Mouse (Mus musculus) MEL (cell line): ENCODE data around the gene Tmem178b.

Source experiments
- CHD1 ChIP-seq: IDR thresholded peaks from 2 replicates; pipeline ENCODE4 v1.6.1; 2012; ENCODE audit warnings: low read depth, mild to moderate bottlenecking, inconsistent platforms, low read length, improper control_type of control experiment
- CTCF ChIP-seq, 3 experiments: IDR thresholded peaks in 2 of 3; conservative IDR thresholded peaks in 1 of 3; 2 replicates each; pipeline ENCODE4 v1.5.1; 2011 to 2012; ENCODE audit warnings: low read length in 3 of 3, low read depth in 2 of 3, mild to moderate bottlenecking in 2 of 3, improper control_type of control experiment in 1 of 3, inconsistent platforms in 1 of 3, mixed read lengths in 1 of 3, moderate library complexity in 1 of 3; ENCODE audit not compliant: control insufficient read depth in 1 of 3, insufficient read depth in 1 of 3, poor library complexity in 1 of 3, severe bottlenecking in 1 of 3
- MAFK ChIP-seq: IDR thresholded peaks from 2 replicates; pipeline ENCODE4 v1.6.1; 2011; ENCODE audit warnings: low read depth, mild to moderate bottlenecking, low read length, improper control_type of control experiment, borderline replicate concordance
- MAX ChIP-seq: IDR thresholded peaks from 2 replicates; pipeline ENCODE4 v1.6.1; 2011; ENCODE audit warnings: low read length, improper control_type of control experiment
- NELFE ChIP-seq: IDR thresholded peaks from 2 replicates; pipeline ENCODE4 v1.6.1; 2011; ENCODE audit warnings: low read depth, low read length, improper control_type of control experiment
- POLR2A ChIP-seq, 2 experiments: IDR thresholded peaks; 2 replicates each; pipeline ENCODE4 v1.6.1; 2011 to 2012; ENCODE audit warnings: low read length in 2 of 2, mild to moderate bottlenecking in 2 of 2, control low read depth in 1 of 2, improper control_type of control experiment in 1 of 2, low read depth in 1 of 2, moderate library complexity in 1 of 2; ENCODE audit not compliant: control insufficient read depth in 1 of 2, insufficient read depth in 1 of 2, poor library complexity in 1 of 2
- POLR2AphosphoS2 ChIP-seq: IDR thresholded peaks from 2 replicates; pipeline ENCODE4 v1.6.1; 2011; ENCODE audit warnings: low read length, improper control_type of control experiment
- RAD21 ChIP-seq: IDR thresholded peaks from 2 replicates; pipeline ENCODE4 v1.6.1; 2011; ENCODE audit warnings: mild to moderate bottlenecking, low read depth, low read length, improper control_type of control experiment
- RCOR1 ChIP-seq: IDR thresholded peaks from 2 replicates; pipeline ENCODE4 v1.6.1; 2012; ENCODE audit warnings: low read depth, mild to moderate bottlenecking, inconsistent platforms, low read length, improper control_type of control experiment
- SIN3A ChIP-seq: IDR thresholded peaks from 2 replicates; pipeline ENCODE4 v1.6.1; 2012; ENCODE audit warnings: low read length, improper control_type of control experiment, inconsistent platforms
- TAL1 ChIP-seq: IDR thresholded peaks from 2 replicates; pipeline ENCODE4 v1.6.1; 2012; ENCODE audit warnings: mild to moderate bottlenecking, inconsistent platforms, low read length, moderate library complexity, mixed read lengths
- TCF12 ChIP-seq: IDR thresholded peaks from 2 replicates; pipeline ENCODE4 v1.6.1; 2014; ENCODE audit warnings: low read depth, mild to moderate bottlenecking, inconsistent platforms, low read length, improper control_type of control experiment, moderate library complexity
- USF1 ChIP-seq: IDR thresholded peaks from 2 replicates; pipeline ENCODE4 v1.6.1; 2014; ENCODE audit warnings: low read depth, mild to moderate bottlenecking, inconsistent platforms, low read length, improper control_type of control experiment, moderate library complexity
- ZC3H11A ChIP-seq: IDR thresholded peaks from 2 replicates; pipeline ENCODE4 v1.6.1; 2012; ENCODE audit warnings: low read depth, mild to moderate bottlenecking, inconsistent platforms, low read length, improper control_type of control experiment

DNA sequence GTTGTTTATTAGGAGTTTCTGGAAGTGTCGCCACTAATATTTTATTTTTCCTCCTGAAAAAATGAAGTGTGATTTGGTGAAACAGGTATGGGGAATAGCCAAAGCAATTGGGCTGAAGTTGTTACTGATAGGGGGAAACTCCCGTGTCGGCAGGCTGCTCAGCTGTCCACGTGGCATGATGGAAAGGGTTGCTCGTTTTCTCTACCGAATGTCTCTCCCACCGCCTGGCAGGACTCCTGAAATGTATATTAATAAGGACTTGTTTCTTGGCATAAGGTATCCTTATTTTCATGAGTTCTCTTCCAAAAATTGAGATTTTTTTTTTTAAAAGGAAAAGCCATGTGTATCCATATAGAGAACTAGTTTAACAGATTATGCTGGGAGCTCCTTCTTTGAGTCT lies 67.8 kb downstream of the Tmem178b start:
- TF ChIP-seq RCOR1, result no peak
- no peak for TF ChIP-seq POLR2A (IDR thresholded peaks at IDR 0.05; ENCODE audit: control insufficient read depth in 1 of 2, insufficient read depth in 1 of 2, low read depth in 1 of 2, low read length in 2 of 2, poor library complexity in 1 of 2)
- no peak for TF ChIP-seq POLR2AphosphoS2
- TF ChIP-seq CTCF (IDR thresholded peaks at IDR 0.05 in 2 of 3, conservative IDR thresholded peaks at IDR 0.05 in 1 of 3; ENCODE audit: control insufficient read depth in 1 of 3, insufficient read depth in 1 of 3, low read depth in 2 of 3, low read length in 3 of 3, poor library complexity in 1 of 3, severe bottlenecking in 1 of 3), result no peak
- TF ChIP-seq MAFK, result no peak
- no peak for TF ChIP-seq USF1
- no peak for TF ChIP-seq CHD1
- TF ChIP-seq NELFE, result no peak
- TF ChIP-seq SIN3A, result no peak
- no peak for TF ChIP-seq TAL1
- TF ChIP-seq ZC3H11A, result no peak
- TF ChIP-seq MAX, result no peak
- TF ChIP-seq RAD21, result no peak
- TF ChIP-seq TCF12, result no peak
